Mouse (Mus musculus): ENCODE data around the gene Znrf1.

Gene Znrf1

DNA sequence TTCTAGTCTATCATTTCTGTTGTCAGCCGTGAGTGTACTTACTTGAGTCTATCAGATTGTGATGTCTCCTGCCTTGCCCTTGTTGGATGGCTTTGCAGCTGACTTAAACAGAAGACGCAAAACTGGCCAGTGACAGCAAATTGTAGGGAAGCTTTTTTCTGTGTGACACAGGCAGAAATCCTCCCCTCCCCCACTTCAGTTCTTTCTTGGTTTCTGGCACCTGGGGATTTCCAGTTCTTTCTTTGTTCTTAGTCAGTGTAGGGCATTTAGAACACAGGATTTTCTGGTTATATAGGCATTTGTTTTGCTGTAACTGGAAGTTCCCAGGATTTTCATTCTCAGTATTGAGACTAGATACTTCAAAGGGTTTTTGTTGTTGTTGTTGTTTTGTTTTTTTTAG, 34.5 kb downstream of the Znrf1 start:
- DNase-seq (ENCODE audit: low spot score): no peak

DNA sequence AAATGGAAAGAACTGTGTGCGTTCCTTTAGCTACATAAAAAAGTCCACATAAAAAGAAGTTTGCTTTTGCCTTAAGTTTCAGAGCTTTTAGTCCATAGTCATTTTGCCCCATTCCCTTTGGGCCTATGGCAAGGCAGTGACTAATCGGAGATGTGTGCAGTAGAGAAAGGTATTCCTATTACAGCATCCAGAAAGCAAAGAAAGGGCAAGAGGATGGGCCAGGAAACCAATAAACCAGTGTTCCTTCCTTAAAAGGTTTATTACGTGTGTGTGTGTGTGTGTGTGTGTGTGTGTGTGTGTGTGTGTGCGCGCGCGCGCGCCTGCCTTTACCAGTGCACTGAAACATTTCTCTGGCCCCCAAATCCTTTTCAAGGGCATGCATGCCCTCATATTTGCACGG, 35.8 kb downstream of the Znrf1 start:
- no peak for DNase-seq (ENCODE audit: low spot score)

DNA sequence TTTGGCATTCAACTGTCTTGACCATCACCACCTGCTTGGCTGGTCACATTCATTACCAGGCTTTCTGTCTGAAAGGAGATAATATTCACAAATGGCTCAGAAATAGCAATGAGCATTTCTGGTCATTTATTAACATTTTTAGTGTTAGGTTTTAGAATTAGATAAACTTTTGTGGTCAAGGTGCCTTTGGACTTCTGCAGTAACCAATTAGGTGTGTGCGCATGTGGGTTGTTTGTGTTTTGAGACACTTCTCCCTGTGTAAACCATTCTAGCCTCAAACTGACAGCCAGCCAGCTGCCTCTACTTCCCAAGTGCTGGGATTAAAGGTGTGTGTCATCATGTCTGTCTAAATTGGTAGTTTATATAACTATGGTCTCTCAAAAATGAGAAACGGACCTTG, 36.5 kb downstream of the Znrf1 start:
- no peak for DNase-seq (ENCODE audit: low spot score)

DNA sequence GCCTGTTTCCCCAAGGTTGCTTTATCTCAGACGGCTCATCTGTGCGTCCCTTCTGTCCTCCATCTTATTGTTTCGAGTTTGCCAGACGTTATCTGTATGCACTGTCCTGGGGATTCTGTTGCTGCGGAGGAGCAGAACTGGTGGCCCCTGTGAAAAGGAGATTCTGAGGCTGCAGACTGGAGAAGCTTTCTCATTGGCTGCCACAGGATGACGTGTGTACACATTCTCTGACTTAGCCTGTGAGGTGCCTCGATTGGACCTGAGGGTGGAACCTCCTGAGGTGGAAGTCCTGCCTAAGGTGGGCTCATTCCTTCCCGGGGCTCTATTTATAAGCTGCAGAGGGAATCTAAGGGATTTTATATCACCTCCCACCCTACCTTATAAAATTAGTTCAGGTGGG, 37.7 kb downstream of the Znrf1 start:
- no peak for DNase-seq (ENCODE audit: low spot score)

DNA sequence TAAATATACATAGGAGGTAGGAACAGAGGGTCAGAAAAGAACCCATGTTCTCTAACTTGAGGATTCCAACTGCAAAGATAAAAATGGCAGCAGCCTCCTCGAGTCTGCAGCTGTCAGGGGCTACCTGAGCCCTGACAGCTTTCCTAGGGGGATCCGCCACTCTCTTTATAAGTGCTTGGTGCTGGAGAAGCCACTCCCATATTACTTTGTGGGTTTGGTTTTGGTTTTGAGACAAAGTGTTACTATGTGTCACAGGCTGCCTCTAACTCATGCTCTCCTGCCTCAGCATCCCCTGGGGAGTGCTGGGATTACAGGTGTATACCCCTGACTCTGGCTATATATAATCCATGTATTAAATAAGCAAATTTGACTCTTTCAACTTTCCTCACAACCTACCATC, 38.1 kb downstream of the Znrf1 start:
- DNase-seq (ENCODE audit: low spot score): no peak

DNA sequence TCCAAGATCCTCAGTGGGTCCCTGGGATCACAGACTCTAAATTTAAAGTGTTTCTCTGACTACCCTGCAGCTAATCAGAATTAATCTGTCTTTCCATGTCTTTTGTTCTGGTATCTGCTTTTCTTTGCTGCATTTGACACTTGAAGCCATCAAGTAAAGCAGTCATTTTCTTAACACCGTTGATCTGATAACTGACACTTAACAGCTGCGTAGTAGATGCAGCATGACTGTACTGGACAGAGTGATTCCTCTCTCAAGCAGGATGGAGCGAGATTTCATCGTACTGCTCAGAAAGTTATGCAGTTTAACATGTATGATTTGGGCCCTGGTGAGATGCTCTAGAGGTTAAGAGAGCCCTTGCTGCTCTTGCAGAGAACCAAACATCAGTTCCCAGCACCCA, 39.6 kb downstream of the Znrf1 start:
- no peak for DNase-seq (ENCODE audit: low spot score)

DNA sequence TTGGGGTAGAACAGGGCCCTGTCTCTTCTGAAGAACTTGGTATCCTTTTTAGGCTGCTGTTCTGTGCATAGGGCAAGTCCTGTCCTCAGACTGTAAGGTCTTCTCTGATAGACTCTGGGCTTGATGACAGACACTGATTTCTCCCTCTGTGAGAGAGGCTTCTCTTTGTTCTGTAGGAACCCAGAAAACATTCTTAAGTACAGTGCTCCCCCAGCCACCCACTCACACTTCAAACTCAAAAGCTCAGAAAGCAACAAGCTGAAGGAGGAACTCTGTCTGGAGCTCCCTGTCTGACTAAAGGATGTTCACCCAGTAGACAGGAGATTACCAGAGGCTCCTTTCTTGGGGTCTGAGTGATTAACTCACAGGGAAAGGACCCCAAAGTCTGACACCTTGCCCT, 40.6 kb downstream of the Znrf1 start:
- no peak for DNase-seq (ENCODE audit: low spot score)

DNA sequence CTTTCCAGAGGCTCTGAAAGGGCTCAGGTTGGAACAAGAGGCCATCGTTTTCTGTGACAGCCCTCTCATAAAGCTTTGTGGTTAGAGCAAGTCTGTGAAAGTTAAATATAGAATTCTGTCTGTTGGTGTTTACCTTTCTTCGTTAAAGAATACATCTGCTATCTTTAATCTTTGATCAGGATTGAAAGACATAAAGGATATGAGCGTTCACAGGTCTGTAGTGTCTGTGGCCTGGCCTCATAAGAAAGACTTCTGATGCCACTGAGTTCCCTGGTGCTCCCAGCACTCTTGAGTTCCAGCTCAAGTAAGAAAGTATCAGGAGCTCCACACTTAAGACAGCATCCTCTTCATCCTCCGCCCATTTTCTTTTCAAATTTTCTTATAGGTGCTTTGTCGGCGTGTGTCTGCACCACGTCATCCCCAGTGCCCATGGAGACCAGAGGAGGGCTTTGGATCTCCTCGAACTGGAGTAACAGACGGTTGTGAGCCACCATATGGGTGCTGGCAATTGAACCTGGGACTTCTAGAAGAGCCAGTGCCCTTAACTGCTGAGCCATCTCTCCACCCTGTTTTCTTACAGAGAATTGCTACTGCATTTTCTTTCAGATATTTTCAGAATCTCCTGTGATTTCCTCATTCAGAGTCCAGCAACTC, 42.1 kb downstream of the Znrf1 start:
- no peak for DNase-seq (ENCODE audit: low spot score)

DNA sequence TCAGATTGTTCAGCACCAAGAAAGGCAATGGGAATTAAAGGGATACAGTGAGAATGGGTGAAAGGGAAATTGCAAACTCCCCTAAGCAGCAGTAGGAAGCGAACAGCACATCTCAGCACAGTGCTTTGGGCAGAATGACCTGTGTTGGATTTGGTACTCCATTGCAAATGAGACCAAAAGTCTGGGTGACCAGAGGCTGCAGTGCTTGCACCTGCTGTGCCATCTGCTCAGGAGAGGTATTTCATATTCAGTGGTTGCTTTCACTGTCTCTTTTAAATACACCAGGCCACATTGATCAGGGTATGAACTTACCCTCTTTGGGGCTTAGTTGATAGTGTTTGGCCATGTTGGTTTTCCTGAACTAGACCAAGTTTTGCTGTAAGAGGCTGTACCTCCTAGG, 43.4 kb downstream of the Znrf1 start:
- DNase-seq (ENCODE audit: low spot score): no peak

DNA sequence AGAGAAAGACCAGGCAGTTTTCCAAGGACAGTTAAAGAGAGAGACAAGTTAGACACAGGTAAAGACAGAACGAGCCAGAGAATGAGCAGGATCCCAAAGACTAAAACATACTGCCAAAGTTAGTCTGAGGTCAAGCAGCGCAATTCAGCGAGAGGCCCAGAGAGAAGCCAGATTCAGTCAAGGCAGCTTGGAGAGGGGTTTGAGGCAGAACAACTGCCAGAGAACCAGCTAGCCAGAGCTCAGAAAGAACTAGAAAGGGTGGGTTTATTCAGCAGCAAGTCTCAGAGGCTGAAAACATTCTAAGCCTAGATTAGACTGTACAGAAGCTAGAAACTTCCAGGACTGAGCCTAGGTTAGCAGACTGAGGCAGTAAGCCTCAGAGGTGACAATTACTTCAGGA, 44.4 kb downstream of the Znrf1 start:
- no peak for DNase-seq (ENCODE audit: low spot score)

DNA sequence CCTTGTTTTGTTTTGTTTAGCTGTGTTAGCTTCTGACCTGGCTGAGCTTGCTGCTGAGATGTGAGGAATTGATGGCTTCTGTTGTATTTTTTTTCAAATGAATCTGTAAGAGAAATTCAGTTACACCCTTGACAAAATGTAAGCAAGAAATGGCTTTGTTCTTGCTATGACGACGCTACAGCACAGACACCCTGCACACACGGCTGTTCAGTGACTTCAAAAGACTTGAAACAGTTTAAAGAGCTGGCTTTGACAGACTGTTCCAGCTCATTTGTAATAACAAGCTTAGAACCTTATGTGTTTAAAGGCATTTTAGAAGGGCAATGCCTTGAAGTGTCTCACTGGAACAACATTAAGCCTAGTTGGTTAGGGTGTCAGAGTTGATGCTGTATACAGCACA, 46.5 kb downstream of the Znrf1 start:
- no peak for DNase-seq (ENCODE audit: low spot score)

DNA sequence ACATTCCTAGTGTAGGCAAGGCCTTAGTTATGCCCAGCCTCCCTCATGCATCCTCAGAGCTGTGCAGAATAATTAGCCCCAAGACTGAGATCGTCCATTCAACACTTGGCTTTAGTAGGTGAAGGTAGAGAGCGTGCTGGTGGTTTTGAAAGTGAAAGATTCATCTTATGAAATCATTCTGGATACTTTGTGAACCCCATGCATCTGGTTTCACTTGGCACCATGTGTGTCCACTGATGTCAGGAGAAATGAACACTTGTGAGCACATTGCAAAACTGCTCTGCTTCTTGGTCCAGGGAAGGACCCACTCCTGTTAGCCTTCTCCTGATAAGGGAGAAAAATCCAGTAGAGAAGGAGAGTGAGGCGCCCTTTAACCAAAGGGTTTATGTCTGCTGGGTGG, 49.0 kb downstream of the Znrf1 start:
- no peak for DNase-seq (ENCODE audit: low spot score)

DNA sequence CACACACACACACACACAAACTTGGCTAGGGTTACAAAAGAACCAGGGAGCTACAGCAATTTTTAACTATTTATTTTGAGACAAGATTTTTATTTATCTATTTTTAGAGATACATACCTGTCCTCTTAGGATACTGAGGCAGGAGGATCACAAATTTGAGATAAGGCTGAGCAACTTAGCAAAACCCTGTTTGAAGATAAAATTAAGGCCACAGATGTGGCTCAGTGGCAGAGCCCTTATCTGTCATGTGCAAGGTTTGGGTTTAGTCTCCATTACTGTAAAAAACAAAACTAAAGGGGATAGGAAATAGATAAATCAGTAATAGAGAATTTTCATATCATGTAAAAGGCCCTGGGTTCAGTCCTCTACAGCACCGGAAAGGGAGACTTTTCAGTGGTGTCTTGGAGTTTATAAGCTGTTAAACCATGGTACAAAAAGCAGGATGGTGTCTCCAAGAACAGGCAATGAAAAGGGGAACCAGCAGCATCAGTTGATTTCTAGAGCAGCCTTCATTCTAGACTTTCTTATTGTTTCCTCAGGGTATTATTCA, 51.7 kb downstream of the Znrf1 start:
- no peak for DNase-seq (ENCODE audit: low spot score)

DNA sequence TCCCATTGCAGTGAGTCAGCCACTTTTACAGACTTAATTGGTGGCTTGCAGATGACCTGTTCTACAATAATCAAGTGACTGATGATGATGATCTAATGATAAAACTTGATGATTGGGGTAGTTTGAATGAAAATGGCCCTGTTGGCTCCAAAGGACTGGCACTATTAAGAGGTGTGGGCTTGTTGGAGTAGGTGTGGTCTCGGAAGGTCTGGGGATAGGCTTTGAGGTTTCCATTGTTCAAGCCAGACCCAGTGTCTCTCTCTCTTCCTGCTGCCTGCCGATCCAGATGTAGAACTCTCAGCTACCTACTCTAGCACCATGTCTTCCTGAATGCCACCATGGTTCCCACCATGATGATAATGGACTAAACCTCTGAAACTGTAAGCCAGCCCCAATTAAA, 52.4 kb downstream of the Znrf1 start:
- DNase-seq (ENCODE audit: low spot score): no peak

DNA sequence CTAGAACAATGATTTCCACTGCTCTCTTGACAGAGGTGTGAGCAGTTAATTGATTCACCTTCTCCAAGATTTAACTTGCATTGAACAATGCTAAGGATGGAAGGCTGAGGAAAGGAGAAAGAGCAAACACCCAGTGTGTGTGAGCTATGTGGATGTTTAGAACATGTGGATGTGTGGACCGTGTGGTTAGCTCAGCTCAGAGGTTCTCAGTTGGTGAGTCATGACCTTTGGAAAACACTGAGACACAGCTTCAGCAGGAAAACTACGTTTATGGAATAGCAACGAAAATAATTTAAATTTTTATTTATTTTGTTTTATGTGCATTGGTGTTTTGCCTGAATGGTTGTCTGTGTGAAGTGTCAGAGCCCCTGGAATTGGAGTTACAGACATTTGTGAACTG, 54.3 kb downstream of the Znrf1 start:
- no peak for DNase-seq (ENCODE audit: low spot score)

DNA sequence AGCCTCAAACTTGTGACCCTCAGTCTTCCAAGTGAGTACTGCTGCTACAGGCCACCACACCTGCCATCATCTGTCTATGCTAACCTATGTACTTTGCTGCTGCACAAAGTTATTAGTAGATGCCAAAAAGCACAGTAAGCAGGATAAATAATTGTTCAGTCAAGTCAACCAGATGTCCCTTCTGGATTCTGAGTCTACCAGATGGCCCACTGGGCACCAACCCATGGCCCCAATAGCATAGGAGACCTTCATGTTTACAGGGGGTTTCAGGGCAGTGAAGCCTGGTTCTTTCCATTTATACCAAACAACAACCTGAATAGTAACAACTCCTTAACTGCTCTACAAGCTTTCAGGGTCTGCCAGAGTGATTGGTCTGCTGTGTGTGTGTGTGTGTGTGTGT, 55.3 kb downstream of the Znrf1 start:
- no peak for DNase-seq (ENCODE audit: low spot score)

DNA sequence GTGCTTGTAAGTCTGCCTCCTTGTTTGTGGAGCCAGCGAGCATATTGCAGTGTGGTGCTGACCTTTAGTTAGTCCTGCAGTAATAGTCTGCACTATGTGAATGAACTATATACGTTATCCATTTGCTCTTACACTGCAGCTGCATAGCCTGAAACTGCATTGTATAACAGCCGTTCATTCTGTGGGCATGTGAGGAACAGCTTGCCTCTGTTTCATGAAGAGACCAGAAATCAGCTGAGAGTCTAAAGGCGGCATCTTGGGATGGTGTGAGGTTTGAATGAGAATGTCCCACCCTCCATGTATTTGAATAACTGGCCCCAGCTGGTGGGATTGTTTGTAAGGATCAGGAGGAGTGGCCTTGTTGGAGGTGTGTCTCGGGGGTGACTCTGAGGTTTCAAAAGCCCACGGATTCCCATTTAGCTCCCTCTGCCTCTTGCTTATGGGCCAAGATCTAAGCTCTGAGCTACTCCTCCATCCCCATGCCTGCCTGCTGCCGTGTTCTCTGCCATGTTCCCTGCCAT, 56.6 kb downstream of the Znrf1 start:
- no peak for DNase-seq (ENCODE audit: low spot score)

DNA sequence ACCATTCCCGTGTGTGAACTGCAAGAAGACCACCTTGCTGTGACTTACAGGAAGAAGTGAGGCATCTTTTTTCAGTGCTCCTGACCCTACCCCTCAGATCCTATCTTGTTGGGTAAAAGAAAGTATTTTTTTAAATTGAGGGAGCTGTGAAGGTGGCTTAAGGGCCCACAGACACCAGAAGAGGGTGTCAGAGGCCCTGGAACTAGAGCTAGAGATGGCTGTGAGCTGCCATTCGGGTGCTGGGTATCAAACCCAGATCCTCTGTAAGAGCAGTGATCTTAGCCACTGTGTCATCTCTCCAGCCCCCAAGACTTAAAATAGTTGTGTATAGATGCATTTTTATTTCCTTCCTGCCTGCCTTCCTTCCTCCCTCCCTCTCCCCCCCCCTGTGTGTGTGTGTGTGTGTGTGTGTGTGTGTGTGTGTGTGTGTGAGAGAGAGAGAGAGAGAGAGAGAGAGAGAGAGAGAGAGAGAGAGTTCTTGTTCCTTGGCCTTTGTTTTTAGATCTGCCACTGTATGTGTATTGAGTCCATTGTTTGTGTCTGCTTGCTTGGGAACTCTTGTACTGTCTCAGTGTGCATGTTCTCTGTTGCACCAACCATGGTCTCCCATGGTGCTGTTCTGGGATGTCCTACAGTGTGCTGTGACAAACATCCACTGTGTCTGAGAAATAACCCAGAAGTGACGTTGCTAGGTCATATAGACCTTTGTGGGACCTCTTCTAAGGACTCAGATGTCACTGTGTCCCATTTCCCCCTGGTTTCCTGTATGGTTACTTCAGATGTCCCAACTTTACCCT, 58.3 kb downstream of the Znrf1 start:
- no peak for DNase-seq (ENCODE audit: low spot score)

DNA sequence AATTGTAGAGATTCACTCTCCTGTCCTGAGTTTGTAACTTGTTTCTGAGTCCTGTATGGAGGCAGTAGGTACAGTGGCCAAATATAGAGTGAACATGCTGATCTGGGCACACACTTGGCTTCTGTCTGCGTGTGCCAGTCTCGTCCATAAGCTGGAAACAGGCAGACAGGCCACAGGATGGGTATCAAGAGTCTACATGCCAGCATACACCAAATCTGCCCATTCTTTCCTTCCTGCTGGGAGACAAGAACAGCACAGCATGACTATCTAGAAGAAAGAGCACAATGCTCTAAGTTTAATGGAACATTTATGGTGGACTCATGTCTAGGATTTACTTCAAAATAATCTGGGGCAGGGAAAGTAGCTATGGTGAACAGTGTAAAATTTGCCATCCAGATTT, 59.1 kb downstream of the Znrf1 start:
- DNase-seq (ENCODE audit: low spot score): no peak

DNA sequence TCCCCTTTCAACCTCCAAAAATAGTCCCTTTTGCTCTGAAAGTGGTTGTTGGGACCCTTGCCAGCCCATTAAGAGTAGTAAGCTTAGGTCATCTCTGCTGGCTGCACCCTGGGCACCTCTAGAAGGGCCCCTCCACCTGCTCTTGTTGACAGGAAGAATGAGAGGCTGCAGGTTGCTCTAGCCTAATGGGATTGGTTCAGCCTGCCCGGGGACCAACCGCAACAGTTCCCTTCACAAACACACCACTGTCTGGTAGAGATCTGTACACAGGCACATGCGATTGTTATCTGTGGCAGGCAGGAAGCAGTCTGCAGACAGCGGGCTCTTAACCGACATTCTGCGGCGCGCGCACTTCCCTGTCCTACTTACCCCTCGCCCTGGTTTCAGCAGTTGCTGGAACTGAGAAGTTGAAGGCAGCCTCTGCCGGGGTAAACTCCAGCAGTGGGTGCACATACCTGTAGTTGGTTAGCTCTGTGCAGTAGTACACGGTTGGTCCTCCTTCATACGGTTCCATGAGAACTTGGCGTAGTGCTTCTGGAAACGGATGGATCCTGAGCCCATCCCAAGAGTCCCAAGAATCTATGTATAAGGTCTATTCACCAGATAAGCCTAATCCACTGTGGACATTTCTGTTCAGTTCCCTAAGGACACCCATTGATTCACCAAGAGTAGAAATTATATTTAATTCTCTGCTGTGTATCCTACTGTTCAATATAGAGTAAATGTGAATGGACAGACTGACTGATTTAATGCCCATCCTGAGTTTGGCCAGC, 60.0 kb downstream of the Znrf1 start:
- DNase-seq (ENCODE audit: low spot score): no peak

DNA sequence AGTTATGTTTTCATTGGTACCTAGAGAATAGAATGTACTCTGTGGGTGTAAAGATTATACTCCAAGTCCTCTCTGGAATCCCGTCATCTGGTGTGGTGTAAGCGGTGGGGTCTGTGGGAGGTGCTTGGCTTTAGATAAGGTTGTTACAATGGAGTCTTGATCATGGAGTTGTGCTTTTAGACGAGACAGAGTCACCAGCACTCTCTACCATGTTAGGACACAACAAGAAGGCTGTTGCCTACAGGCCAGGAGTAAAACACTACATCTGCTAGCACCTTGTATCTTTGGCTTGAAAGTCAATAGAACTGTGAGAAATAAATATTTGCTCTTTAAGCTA, 60.6 kb downstream of the Znrf1 start:
- no peak for DNase-seq (ENCODE audit: low spot score)

DNA sequence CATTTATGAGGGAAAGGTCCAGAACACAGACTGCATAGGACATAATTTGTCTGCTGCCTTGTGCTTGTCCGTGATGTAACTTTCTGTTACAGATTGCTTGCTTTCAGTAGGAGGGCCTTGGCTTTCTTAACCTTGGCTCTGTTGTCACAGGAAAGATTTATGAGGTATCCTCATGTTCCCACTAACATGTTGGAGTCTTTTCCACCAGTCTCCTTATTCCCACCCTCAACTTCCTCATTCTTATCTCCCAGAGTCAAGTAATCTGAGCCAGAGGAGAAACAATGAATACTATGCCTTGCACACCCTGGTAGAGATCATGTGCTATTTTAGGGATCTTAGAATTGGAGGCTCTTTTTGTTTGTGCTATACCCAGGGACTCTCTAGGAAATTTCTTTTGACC, 61.4 kb downstream of the Znrf1 start:
- peak; percentile 24 for DNase-seq (ENCODE audit: low spot score)
